Mouse (Mus musculus): ENCODE measurements around the gene Tmem132d. TPM values are rescaled to one million over a fixed set of nuclear protein-coding genes. Genes with fewer than 3 reads are reported as not detected.

Gene Tmem132d
- not detected for total RNA-seq (2023)

DNA sequence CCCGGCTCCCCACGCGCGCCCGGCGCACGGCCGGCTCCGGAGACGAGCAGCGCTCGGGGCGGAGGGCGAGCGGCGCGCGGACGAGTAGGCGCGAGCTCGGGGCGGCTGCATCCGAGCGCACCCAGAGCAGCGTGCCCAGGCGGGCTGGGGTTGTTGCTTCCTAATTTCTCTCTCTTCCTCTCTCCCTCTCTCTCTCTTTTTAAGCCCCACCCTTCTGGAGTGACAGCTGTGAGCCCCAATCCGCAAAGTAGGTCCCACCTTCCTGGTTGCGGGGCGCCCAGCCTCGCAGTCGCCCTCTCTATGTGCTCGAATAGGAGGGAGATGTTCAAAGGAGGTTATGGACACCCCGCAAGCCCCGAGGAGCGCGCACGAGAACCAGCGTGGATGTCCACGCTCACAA is at the start of gene Tmem132d:
Gene Tmem132d (minus strand): TSS at position 162 of the 400 bp plus-strand sequence.

Other genes with a start within 250 kb of the Tmem132d start
- 1 to 10 TPM; 1.7 to 2.5 TPM for gene Fzd10, start 167.8 kb upstream of the Tmem132d start, total RNA-seq (2023)